Mouse (Mus musculus): ENCODE measurements around the gene 1500011B03Rik. TPM values are rescaled to one million over a fixed set of nuclear protein-coding genes. Genes with fewer than 3 reads are reported as not detected.
"Not testable (repeated sequence)": the region's sequence is repeated elsewhere in the genome, so short reads cannot be mapped to it uniquely, and the experiment has no call there.

1500011B03Rik gene
- polyA plus RNA-seq, 1 experiment from 2014 or later = 94.3 TPM

DNA sequence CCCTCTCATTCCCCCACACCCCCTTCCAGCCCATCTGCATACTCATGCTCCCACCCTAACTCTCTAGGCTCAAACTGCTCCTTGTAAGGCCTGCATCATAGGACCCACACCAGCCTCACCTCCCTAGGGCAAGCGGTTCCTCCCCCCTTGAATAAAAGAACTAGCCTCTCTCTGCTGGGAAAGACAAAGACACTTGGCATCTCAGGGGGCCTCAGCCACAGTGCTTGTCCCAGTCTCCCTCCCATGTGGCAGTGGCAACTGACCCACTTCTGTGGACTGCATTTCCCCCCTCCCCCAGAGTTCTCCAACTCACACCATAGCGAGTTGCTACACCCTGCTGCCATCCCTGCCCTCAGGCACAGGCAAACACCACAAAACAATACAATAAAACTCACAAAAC is 21.1 kb upstream of the 1500011B03Rik start:
- not testable (repeated sequence) for H3K27me3 ChIP-seq (replicated peaks; ENCODE audit: control insufficient read depth, insufficient read depth, low read length); H3K4me3 ChIP-seq (ENCODE audit: low read depth, low read length); DNase-seq (ENCODE audit: low spot score); H3K27ac ChIP-seq (ENCODE audit: low read depth); H3K9ac ChIP-seq (ENCODE audit: low read length); H3K9me3 ChIP-seq (ENCODE audit: control insufficient read depth, low read length); H3K4me2 ChIP-seq (ENCODE audit: low read length); H3K36me3 ChIP-seq (ENCODE audit: control insufficient read depth, insufficient read depth, low read length); ATAC-seq (replicated peaks; ENCODE audit: low FRiP score, low TSS enrichment, low read depth)
- 76% methylated on average over 2 of the region's 2 CpGs for WGBS
- peaks cover 10% of the 10 kb centered on the region; the same call in 1 of the 2 replicates for H3K4me1 ChIP-seq (replicated peaks; ENCODE audit: control insufficient read depth, insufficient read depth, low read length)

DNA sequence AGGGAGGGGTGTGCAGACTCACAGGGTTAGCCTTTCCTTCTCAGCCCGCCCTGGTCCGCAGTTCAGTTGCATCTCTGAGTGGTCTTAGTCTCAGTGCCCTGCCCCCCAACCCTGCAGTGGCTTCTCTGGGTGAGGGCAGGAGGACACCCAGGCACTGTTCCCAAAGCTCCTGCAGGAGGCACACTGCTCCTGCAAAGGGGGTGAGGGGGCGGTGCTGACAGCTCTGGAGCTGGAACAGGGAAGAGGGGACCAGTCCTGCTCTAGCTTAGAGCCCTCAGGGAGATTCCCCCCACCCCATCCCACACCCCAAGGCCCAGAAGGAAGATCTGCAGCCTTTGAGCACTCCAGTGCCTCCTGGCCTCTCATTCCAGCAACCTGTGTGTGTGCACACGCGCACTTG is 19.4 kb upstream of the 1500011B03Rik start:
- H3K36me3 ChIP-seq (ENCODE audit: control insufficient read depth, insufficient read depth, low read length) = no peaks in the 10 kb centered on the region
- DNase-seq (ENCODE audit: low spot score) (no peak), ATAC-seq (replicated peaks; ENCODE audit: low FRiP score, low TSS enrichment, low read depth) (no peak)
- no peak overlapping the region for H3K27ac ChIP-seq (ENCODE audit: low read depth)
- 0 out of 2 replicates have a peak, but pooled peaks cover 3% of the 10 kb centered on the region for H3K9me3 ChIP-seq (ENCODE audit: control insufficient read depth, low read length)
- H3K4me1 ChIP-seq (replicated peaks; ENCODE audit: control insufficient read depth, insufficient read depth, low read length) = peaks cover 10% of the 10 kb centered on the region; the same call in 1 of the 2 replicates
- H3K9ac ChIP-seq (ENCODE audit: low read length) = no peak overlapping the region
- no peaks in the 10 kb centered on the region for H3K27me3 ChIP-seq (replicated peaks; ENCODE audit: control insufficient read depth, insufficient read depth, low read length)
- WGBS = 62% methylated on average over 5 of the region's 5 CpGs
- no peak overlapping the region for H3K4me2 ChIP-seq (ENCODE audit: low read length)
- no peak overlapping the region for H3K4me3 ChIP-seq (ENCODE audit: low read depth, low read length)

DNA sequence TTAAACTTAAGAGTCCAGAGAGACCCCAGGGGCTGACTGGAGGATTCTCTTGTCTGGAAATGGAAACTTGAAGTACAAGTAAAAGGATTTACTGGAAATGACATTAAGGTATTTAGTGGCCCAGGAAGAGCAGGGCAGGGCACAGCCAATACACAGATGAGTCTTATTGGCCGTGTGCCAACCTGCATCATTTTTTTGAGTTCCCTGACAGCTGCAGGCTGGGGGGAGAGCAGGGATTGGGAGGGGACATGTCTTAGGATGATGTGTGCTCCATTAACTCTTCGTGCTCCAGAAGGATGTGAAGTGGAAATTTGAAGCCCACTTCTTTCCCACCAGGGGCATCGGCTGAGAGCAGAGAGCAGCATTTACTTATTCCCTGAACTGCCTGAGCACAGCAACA is 18.9 kb upstream of the 1500011B03Rik start:
- H3K36me3 ChIP-seq (ENCODE audit: control insufficient read depth, insufficient read depth, low read length); DNase-seq (ENCODE audit: low spot score); H3K9me3 ChIP-seq (ENCODE audit: control insufficient read depth, low read length); H3K4me2 ChIP-seq (ENCODE audit: low read length); H3K27ac ChIP-seq (ENCODE audit: low read depth); H3K4me3 ChIP-seq (ENCODE audit: low read depth, low read length); H3K27me3 ChIP-seq (replicated peaks; ENCODE audit: control insufficient read depth, insufficient read depth, low read length); H3K9ac ChIP-seq (ENCODE audit: low read length); ATAC-seq (replicated peaks; ENCODE audit: low FRiP score, low TSS enrichment, low read depth): not testable (repeated sequence)
- 33% methylated on average over 3 of the region's 3 CpGs for WGBS
- peaks cover 10% of the 10 kb centered on the region; the same call in 1 of the 2 replicates for H3K4me1 ChIP-seq (replicated peaks; ENCODE audit: control insufficient read depth, insufficient read depth, low read length)

DNA sequence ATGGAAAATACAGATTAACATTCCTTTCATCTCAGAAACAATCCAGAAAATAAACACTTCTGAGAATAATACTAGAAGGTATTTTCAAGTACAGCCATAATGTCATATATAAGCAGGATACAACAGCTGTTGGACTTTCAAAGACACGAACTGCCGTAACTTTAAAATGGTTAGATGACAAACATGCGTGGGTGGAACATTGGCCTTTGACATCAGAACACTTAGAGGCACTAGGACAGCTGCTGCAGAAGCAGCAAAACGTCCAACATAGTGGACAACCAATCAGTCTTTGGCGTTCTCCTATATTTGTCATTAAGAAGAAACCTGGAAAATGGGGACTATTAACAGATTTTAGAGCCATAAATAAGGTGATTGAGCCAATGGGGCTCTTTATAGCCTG is 17.2 kb upstream of the 1500011B03Rik start:
- H3K4me1 ChIP-seq (replicated peaks; ENCODE audit: control insufficient read depth, insufficient read depth, low read length) = peaks cover 10% of the 10 kb centered on the region; the same call in 1 of the 2 replicates
- H3K27me3 ChIP-seq (replicated peaks; ENCODE audit: control insufficient read depth, insufficient read depth, low read length); H3K9me3 ChIP-seq (ENCODE audit: control insufficient read depth, low read length); H3K4me3 ChIP-seq (ENCODE audit: low read depth, low read length); ATAC-seq (replicated peaks; ENCODE audit: low FRiP score, low TSS enrichment, low read depth); H3K27ac ChIP-seq (ENCODE audit: low read depth); H3K9ac ChIP-seq (ENCODE audit: low read length); H3K36me3 ChIP-seq (ENCODE audit: control insufficient read depth, insufficient read depth, low read length); H3K4me2 ChIP-seq (ENCODE audit: low read length); DNase-seq (ENCODE audit: low spot score): not testable (repeated sequence)
- 44% methylated on average over 5 of the region's 5 CpGs for WGBS

DNA sequence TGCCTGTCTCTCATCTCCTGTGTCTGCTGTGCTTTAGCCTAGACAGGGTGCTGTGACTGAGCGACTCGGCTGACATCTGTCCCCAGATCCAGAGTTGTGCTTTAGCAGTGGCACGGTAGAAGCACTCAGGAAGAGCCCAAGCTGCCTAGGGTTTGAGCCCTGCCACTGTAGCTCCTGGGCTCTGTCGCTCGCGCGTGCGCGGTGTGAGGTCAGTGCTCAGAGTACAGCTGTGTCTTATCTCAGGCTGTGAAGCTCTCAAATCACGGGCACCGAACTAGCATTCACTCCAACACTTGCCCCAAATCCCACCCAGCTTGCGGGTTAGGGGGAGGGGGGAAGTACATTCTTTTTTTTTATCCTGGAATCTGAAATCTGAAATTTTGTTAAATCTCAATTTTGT is 13.6 kb upstream of the 1500011B03Rik start:
- peaks cover 2% of the 10 kb centered on the region; the same call in 1 of the 2 replicates for H3K4me1 ChIP-seq (replicated peaks; ENCODE audit: control insufficient read depth, insufficient read depth, low read length)
- no peaks in the 10 kb centered on the region for H3K36me3 ChIP-seq (ENCODE audit: control insufficient read depth, insufficient read depth, low read length)
- 52% methylated on average over 12 of the region's 12 CpGs for WGBS
- no peaks in the 10 kb centered on the region for H3K27me3 ChIP-seq (replicated peaks; ENCODE audit: control insufficient read depth, insufficient read depth, low read length)
- no peak overlapping the region for H3K27ac ChIP-seq (ENCODE audit: low read depth)
- DNase-seq (ENCODE audit: low spot score) (no peak), ATAC-seq (replicated peaks; ENCODE audit: low FRiP score, low TSS enrichment, low read depth) (no peak)
- no peak overlapping the region for H3K4me3 ChIP-seq (ENCODE audit: low read depth, low read length)
- H3K4me2 ChIP-seq (ENCODE audit: low read length) = no peak overlapping the region
- no peak overlapping the region for H3K9ac ChIP-seq (ENCODE audit: low read length)
- 0 out of 2 replicates have a peak, but pooled peaks cover 3% of the 10 kb centered on the region for H3K9me3 ChIP-seq (ENCODE audit: control insufficient read depth, low read length)

DNA sequence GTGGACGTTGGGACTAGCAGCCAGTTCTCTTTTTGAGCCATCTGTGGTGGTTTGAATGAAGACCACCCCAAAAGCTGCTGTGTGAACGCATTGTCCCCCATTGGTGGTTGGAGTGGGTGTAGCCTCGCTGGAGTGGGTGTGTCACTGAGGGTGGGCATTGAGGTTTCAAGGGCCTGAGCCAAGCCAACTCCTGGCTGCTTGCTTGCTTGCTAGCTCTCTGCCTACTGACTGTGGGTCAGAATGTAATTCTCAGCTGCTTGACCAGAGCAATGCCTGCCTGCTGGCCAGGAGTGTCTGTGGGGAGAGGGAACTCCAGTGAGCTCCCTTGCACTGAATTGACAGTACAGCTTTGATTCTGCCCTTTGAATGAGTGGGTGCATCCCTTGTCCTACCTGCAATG is 6.5 kb upstream of the 1500011B03Rik start:
- H3K4me3 ChIP-seq (ENCODE audit: low read depth, low read length) = no peak overlapping the region
- H3K27me3 ChIP-seq (replicated peaks; ENCODE audit: control insufficient read depth, insufficient read depth, low read length) = no peaks in the 10 kb centered on the region
- no peak for DNase-seq (ENCODE audit: low spot score)
- H3K36me3 ChIP-seq (ENCODE audit: control insufficient read depth, insufficient read depth, low read length) = no peaks in the 10 kb centered on the region
- no peak overlapping the region for H3K9ac ChIP-seq (ENCODE audit: low read length)
- no peaks in the 10 kb centered on the region for H3K9me3 ChIP-seq (ENCODE audit: control insufficient read depth, low read length)
- ATAC-seq (replicated peaks; ENCODE audit: low FRiP score, low TSS enrichment, low read depth) = no peak
- no peaks in the 10 kb centered on the region for H3K4me1 ChIP-seq (replicated peaks; ENCODE audit: control insufficient read depth, insufficient read depth, low read length)
- WGBS = 59% methylated on average over 3 of the region's 3 CpGs
- H3K4me2 ChIP-seq (ENCODE audit: low read length) = no peak overlapping the region
- no peak overlapping the region for H3K27ac ChIP-seq (ENCODE audit: low read depth)

DNA sequence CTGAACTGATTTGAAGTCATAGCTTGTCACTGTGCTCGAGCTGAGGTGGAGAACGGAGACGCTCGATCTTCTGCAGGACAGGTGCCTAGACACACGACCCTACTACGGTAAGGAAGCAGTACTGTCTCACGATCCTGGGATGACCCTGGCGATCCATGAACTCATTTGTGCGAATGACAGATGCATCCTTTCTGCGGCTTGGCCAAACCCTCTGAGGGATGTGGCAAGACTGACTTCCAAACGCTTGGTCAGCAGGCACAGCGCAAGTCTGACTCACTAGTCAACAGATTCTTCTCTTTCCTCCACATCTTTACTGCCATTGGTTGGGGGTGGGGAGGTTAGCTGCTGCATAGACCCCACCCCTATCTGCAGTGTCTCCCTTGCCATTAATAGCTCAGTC is 4.2 kb upstream of the 1500011B03Rik start:
- H3K9me3 ChIP-seq (ENCODE audit: control insufficient read depth, low read length) = no peaks in the 10 kb centered on the region
- H3K27me3 ChIP-seq (replicated peaks; ENCODE audit: control insufficient read depth, insufficient read depth, low read length) = no peaks in the 10 kb centered on the region
- no peaks in the 10 kb centered on the region for H3K4me1 ChIP-seq (replicated peaks; ENCODE audit: control insufficient read depth, insufficient read depth, low read length)
- H3K4me2 ChIP-seq (ENCODE audit: low read length) = no peak overlapping the region
- DNase-seq (ENCODE audit: low spot score) (no peak), ATAC-seq (replicated peaks; ENCODE audit: low FRiP score, low TSS enrichment, low read depth) (no peak)
- H3K27ac ChIP-seq (ENCODE audit: low read depth) = no peak overlapping the region
- no peak overlapping the region for H3K4me3 ChIP-seq (ENCODE audit: low read depth, low read length)
- WGBS = 84% methylated on average over 12 of the region's 12 CpGs
- no peaks in the 10 kb centered on the region for H3K36me3 ChIP-seq (ENCODE audit: control insufficient read depth, insufficient read depth, low read length)
- H3K9ac ChIP-seq (ENCODE audit: low read length) = no peak overlapping the region

DNA sequence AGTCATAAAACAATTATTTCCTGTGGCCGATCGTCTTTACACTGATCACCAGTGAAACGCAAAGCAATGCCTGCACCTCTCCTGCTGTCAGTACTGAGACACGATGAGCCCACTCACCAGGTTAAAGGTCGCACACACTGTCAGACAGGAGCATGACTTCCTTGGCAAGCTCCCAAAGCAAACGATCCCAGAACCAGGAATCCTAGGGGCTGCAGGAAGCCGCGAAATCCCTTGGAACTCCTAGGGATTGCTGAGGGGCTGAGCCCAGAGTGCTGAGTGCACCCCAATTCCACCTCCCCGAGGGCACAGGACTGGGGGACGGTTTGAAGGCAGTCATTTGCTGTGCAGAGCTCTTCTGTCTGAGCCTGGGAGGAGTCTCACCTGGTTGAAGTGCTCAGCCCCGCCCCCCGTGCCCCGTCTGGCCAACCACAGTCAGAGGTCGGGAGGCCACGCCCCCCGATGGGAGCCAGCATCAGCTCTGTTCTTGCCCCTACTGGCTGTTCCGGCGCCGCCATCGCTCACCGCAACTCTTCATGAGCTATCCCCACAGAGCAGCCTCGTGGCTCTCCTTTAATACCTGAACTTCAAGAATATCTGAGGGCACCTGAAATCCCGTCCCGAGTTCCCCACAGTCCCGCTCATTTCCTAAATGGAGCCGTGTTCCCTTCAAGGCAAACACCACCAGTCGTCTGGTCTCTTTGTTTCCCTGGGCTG is 2.9 kb upstream of the 1500011B03Rik start:
- Histone ChIP-seq H3K27ac (ENCODE audit: low read depth) (no peak overlapping the region), H3K9me3 (ENCODE audit: control insufficient read depth, low read length) (no peaks in the 10 kb centered on the region), H3K4me1 (replicated peaks; ENCODE audit: control insufficient read depth, insufficient read depth, low read length) (no peaks in the 10 kb centered on the region), H3K4me3 (ENCODE audit: low read depth, low read length) (peak overlapping the region; percentile 39), H3K9ac (ENCODE audit: low read length) (peak overlapping the region; percentile 47; the same call in 1 of the 2 replicates), H3K36me3 (ENCODE audit: control insufficient read depth, insufficient read depth, low read length) (no peaks in the 10 kb centered on the region; the same call in 1 of the 2 replicates), H3K4me2 (ENCODE audit: low read length) (peak overlapping the region; percentile 50), H3K27me3 (replicated peaks; ENCODE audit: control insufficient read depth, insufficient read depth, low read length) (no peaks in the 10 kb centered on the region)
- ATAC-seq (replicated peaks; ENCODE audit: low FRiP score, low TSS enrichment, low read depth) (peak; percentile 87), DNase-seq (ENCODE audit: low spot score) (peak; percentile 88)
- 7% methylated on average over 27 of the region's 27 CpGs for WGBS

DNA sequence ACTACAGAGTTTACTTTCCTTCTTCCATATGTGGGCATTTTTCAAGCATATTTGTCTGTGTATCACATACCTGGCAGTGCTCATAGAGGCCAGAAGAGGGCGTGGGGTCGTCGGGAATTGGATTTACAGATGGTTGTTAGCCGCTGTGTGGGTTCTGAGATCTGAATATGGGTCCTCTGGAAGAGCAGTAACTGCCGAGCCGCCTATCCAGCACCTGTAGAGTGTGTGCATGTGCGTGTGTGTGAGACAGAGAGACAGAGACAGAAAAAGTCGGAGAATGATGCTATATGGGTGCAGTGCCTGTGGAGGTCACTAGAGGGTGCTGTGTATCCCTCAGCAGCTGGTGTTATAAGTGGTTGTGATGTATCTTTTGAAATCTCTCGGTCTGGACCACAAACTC is 929 bp upstream of the 1500011B03Rik start:
- H3K9me3 ChIP-seq (ENCODE audit: control insufficient read depth, low read length) = no peaks in the 10 kb centered on the region
- H3K9ac ChIP-seq (ENCODE audit: low read length) = no peak overlapping the region
- no peak overlapping the region for H3K4me2 ChIP-seq (ENCODE audit: low read length)
- no peak overlapping the region for H3K27ac ChIP-seq (ENCODE audit: low read depth)
- no peaks in the 10 kb centered on the region for H3K4me1 ChIP-seq (replicated peaks; ENCODE audit: control insufficient read depth, insufficient read depth, low read length)
- H3K36me3 ChIP-seq (ENCODE audit: control insufficient read depth, insufficient read depth, low read length) = no peaks in the 10 kb centered on the region; the same call in 1 of the 2 replicates
- peak; percentile 80 for DNase-seq (ENCODE audit: low spot score)
- no peaks in the 10 kb centered on the region for H3K27me3 ChIP-seq (replicated peaks; ENCODE audit: control insufficient read depth, insufficient read depth, low read length)
- no peak for ATAC-seq (replicated peaks; ENCODE audit: low FRiP score, low TSS enrichment, low read depth)
- 21% methylated on average over 9 of the region's 9 CpGs for WGBS
- H3K4me3 ChIP-seq (ENCODE audit: low read depth, low read length) = no peak overlapping the region
